Mouse (Mus musculus) CD4-positive, CD25-positive, alpha-beta regulatory T cell, adult 2 months (primary cell): ENCODE data around the gene Rnf5.

Experiments used
- DNase-seq: peaks from one replicate; pipeline ENCODE4 v3.0.0-alpha.2; 2012; ENCODE audit warnings: low read depth, low spot score

Gene Rnf5

GRCm38 (mm10) chr17:34605609-34606008, 2.1 kb upstream of the Rnf5 start:
- DNase-seq, result peak; percentile 95

GRCm38 (mm10) chr17:34604511-34605237, 1.2 kb upstream of the Rnf5 start:
- peak; percentile 41 for DNase-seq

- peak; percentile 99 for DNase-seq
Measured at GRCm38 (mm10) chr17:34604061-34604508, 595 bp upstream of the Rnf5 start, which contains the start of gene Agpat1. Gene Agpat1 (plus strand): TSS chr17:34604262.

- no peak for DNase-seq
Measured at GRCm38 (mm10) chr17:34601796-34602195, 1.7 kb downstream of the Rnf5 start.

GRCm38 (mm10) chr17:34599891-34600290, 3.6 kb downstream of the Rnf5 start:
- DNase-seq, result no peak

GRCm38 (mm10) chr17:34597566-34598095, 5.9 kb downstream of the Rnf5 start, which contains the start of gene Ager:
Gene Ager (plus strand): TSS chr17:34597862.
- no peak for DNase-seq

GRCm38 (mm10) chr17:34596098-34596497, 7.4 kb downstream of the Rnf5 start:
- no peak for DNase-seq

GRCm38 (mm10) chr17:34593752-34594525, 9.6 kb downstream of the Rnf5 start:
- DNase-seq, result no peak

- peak; percentile 26 for DNase-seq
Measured at GRCm38 (mm10) chr17:34592581-34593549, 10.6 kb downstream of the Rnf5 start.

GRCm38 (mm10) chr17:34591994-34592375, 11.5 kb downstream of the Rnf5 start:
- DNase-seq, result peak; percentile 93

- DNase-seq, result peak; percentile 36
Measured at GRCm38 (mm10) chr17:34591029-34591993, 12.2 kb downstream of the Rnf5 start, which contains the start of gene Pbx2. Gene Pbx2 (plus strand): TSS chr17:34591266.

- no peak for DNase-seq
Measured at GRCm38 (mm10) chr17:34590154-34590987, 13.1 kb downstream of the Rnf5 start.

- DNase-seq, result peak; percentile 75
Measured at GRCm38 (mm10) chr17:34589681-34590101, 13.8 kb downstream of the Rnf5 start, which contains the start of gene Gpsm3. Gene Gpsm3 (plus strand): TSS chr17:34589806.

- no peak for DNase-seq
Measured at GRCm38 (mm10) chr17:34589206-34589605, 14.3 kb downstream of the Rnf5 start.

GRCm38 (mm10) chr17:34588767-34589166, 14.7 kb downstream of the Rnf5 start:
- DNase-seq, result peak; percentile 40

GRCm38 (mm10) chr17:34587814-34588213, 15.7 kb downstream of the Rnf5 start:
- no peak for DNase-seq

- peak; percentile 98 for DNase-seq
Measured at GRCm38 (mm10) chr17:34587423-34587811, 16.1 kb downstream of the Rnf5 start.

GRCm38 (mm10) chr17:34586796-34587422, 16.6 kb downstream of the Rnf5 start:
- DNase-seq, result peak; percentile 89
